Mouse (Mus musculus) olfactory bulb, adult 2 months (tissue): ENCODE measurements around the gene Gm12886. TPM values are rescaled to one million over a fixed set of nuclear protein-coding genes. Genes with fewer than 3 reads are reported as not detected.

ENCODE experiments used
- H3K27ac ChIP-seq: fragments of 200-500 bp; 2 replicates; pipeline ENCODE4 v1.5.1; 2012; ENCODE audit warnings: low read depth, low read length; ENCODE audit not compliant: insufficient read depth
- H3K4me1 ChIP-seq: fragments of 200-500 bp; 2 replicates; pipeline ENCODE4 v1.6.1; 2012; ENCODE audit warnings: low read length; ENCODE audit not compliant: control insufficient read depth, insufficient read depth
- H3K4me3 ChIP-seq: fragments of 200-500 bp; 2 replicates; pipeline ENCODE4 v1.5.1; 2012; ENCODE audit warnings: mild to moderate bottlenecking, low read depth, low read length, moderate library complexity; ENCODE audit not compliant: insufficient read depth
- CTCF ChIP-seq: fragments of 200-500 bp; IDR thresholded peaks from 2 replicates; pipeline ENCODE4 v1.5.1; 2012; ENCODE audit warnings: low read depth, mild to moderate bottlenecking, low read length, moderate library complexity; ENCODE audit not compliant: insufficient read depth
- POLR2A ChIP-seq: fragments of 200-500 bp; IDR thresholded peaks from 2 replicates; pipeline ENCODE4 v1.6.1; 2012; ENCODE audit warnings: mild to moderate bottlenecking, low read depth, low read length, moderate library complexity; ENCODE audit not compliant: insufficient read depth
- WGBS: fragments of 180-500 bp; shearing (Covaris S2); methylation state at CpG from one replicate; pipeline ENCODE4 v1.1.7; 2018; 5-methylcytosine and 5-hydroxymethylcytosine counted together
- polyA plus RNA-seq: library from polyadenylated mRNA; stranded (reverse); fragments of >200 nt; gene quantifications from 2 replicates; pipeline ENCODE4 v1.2.4, GENCODE M21; 2012; ENCODE audit warnings: low replicate concordance; ENCODE audit not compliant: missing spikeins, insufficient read depth, insufficient read length

Gene Gm12886
- not detected in 2 replicates for polyA plus RNA-seq

GRCm38 (mm10) chr4:121422999-121423398, at the start of gene Gm12886:
Gm12886 (minus strand) TSS chr4:121423099.
- H3K4me3 ChIP-seq: no peak within 1 kb of the TSS
- H3K27ac ChIP-seq: no peak within 1 kb of the TSS
- TF ChIP-seq CTCF (no peak), POLR2A (no peak)
- 55% methylated on average over 3 of the region's 3 CpGs for WGBS
- no peaks in the 10 kb centered on the region for H3K4me1 ChIP-seq

Other genes starting within 250 kb of the Gm12886 start
- gene Rlf, start 208.0 kb downstream of the Gm12886 start, polyA plus RNA-seq: not detected in 2 replicates
- gene Gm12888, start 98.2 kb downstream of the Gm12886 start, polyA plus RNA-seq: not detected in 2 replicates
- not detected in 2 replicates for gene Gm12887, start 199.0 kb upstream of the Gm12886 start, polyA plus RNA-seq